Mouse (Mus musculus) hindlimb bud, embryonic 11.5 days (tissue): ENCODE results near the gene Gabrg2.

Experiments
- DNase-seq: peaks from one replicate; pipeline ENCODE4 v3.0.0-alpha.2; 2012; ENCODE audit warnings: low read depth, low spot score; ENCODE audit errors: extremely low spot score

Gabrg2 gene

DNA sequence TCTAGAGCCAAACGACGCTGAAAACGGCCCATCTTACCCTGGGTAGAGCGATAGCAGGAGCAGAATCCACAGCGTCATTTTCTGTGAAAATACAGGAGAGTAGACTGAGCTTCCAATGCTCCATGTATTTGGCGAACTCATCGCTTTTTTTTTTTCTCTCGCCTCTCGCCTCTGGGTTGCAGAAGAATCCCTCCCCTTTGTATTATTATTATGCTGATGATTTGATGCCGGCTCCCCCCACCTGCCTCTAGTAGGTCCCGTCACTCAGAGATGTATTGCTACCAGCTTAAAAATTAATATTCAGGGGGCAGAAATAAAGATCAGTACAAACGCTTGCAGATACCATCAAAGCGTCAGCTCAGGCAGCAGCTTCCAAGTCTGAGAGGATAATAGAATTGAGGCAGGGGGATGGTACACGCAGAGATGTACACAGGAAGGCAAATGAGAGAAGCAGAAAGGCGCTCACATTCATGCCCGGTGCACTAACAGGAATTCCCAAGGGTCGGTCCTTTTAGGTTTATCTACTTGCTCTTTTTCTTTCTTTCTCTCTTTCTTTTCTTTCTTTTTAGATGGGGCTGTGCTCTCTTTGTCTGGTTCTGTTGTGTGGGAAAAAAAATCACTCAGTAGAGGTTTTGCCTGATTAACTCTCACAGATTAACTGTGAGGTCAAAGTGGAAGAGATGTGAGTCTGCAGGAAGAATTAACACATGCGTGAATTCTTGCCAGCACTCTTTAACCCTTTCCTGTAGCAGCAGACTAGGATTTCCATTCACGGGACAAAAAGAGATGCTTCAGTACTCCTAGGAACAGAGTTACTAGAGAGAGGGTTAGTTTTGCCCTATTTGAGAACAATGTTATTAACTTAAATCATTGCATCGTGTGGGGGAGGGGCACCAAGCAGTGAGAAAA is at the start of gene Gabrg2:
Gene Gabrg2 (minus strand): TSS at position 668 of the 909 bp plus-strand sequence.
- no peak for DNase-seq

GRCm38 (mm10) chr11:42048201-42048600 is 47.5 kb upstream of the Gabrg2 start:
- no peak for DNase-seq

- peak; percentile 68 for DNase-seq
Observed at GRCm38 (mm10) chr11:41999468-41999881, 1.2 kb downstream of the Gabrg2 start.

DNA sequence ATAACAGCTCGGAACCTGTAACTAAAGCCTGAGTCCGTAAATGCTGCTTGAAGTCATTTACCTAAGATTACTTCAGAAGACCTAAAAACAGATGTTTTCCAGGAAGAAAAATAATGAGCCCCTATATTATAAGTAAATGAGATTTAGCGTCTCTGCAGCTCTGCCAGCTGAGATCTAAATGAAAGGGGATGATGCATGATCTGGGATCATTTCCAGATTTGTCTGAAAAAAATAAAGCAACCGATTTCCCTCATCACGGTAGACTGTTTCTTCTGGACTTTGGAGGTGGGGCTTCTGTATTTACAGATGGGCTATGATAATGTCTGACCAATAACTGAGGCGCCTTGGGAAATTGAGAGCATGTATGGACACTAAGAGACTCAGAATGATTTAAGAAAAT is 20.5 kb downstream of the Gabrg2 start:
- DNase-seq, result no peak

GRCm38 (mm10) chr11:41968595-41968994 is 32.1 kb downstream of the Gabrg2 start:
- DNase-seq, result no peak

DNA sequence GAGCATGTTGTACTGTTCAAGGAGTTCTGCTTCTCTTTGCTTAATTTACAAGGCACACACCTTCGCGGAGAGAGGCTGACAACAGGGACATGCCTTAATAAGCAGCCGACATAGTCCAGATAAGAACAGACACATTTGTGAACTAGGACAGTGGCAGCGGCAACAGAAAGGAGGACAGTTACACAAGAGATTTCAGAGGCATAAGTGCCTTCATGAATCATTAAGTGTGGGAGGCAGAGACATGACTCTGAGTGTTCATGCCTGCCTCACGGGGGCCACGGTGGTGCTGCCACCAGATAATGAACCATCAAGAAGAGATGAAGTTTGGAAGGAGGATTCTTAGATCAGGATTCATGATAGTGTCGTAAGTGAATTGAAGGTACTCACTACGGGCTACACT is 38.0 kb downstream of the Gabrg2 start:
- no peak for DNase-seq

DNA sequence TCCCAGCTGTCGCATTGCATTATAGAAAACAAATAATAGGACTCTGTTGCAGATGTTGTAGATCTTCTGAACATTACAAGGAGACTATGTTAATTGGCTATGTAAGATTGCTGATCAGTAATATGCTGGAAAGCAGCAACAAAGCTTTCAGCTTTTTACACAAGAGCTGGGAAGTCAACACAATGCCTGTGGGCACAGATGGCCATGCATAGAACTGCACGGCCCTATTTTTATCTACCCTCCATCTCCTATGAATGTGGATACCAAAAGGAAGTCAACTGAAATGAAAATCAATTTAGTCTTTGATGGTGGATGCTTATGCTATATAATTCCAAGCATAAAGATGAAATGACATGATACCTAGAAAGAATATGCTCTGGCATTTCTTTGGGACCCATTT is 47.1 kb downstream of the Gabrg2 start:
- no peak for DNase-seq

GRCm38 (mm10) chr11:41951898-41952297 is 48.8 kb downstream of the Gabrg2 start:
- no peak for DNase-seq

- DNase-seq, result no peak
Observed at GRCm38 (mm10) chr11:41945471-41945870, 55.2 kb downstream of the Gabrg2 start.

DNA sequence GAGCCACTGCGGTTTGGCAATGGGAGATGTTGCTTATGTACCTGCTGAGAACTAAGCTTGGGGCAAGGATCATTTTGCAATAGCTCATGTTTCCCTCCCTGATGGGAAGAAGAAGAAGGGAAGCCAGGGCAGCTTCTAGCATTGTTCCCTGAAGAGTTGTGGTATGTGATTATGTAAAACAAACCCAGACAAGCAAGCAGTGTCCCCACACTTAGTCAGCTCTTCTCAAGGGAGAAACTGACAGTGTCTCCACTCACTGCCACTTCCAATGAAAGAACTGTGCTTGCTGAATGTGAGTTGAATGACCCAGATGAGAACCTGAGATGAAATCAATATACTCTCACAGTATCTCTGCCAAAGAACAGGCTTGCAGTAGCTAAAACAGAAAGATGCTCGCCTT is 62.7 kb downstream of the Gabrg2 start:
- DNase-seq, result no peak

DNA sequence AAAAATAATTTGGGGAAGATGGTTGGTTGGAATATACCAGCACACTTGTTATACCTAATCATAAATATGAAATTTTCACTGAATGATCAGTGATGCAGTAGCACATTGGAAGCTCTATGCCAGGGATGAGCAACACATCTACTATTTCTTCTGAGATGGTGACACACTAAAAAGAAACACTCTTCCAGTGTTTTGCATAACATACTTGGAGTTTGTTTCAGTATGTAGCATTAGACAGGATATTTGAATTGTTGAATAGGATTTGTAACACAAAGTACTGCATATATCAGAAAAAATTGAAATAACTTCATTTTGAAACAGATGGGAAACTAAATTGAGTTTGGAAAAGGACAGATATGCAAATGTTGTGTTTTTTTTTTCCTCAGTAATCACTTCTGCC is 81.8 kb downstream of the Gabrg2 start:
- no peak for DNase-seq

- no peak for DNase-seq
Observed at GRCm38 (mm10) chr11:41914066-41914465, 86.6 kb downstream of the Gabrg2 start.

- DNase-seq, result no peak
Observed at GRCm38 (mm10) chr11:41903661-41904060, 97.0 kb downstream of the Gabrg2 start.
